Mouse (Mus musculus) A20 (cell line): ENCODE measurements around the gene Ints3.

Experiments
- DNase-seq: peaks from one replicate; pipeline ENCODE4 v3.0.0-alpha.2; 2011; ENCODE audit warnings: low read depth, low spot score

Gene Ints3

DNA sequence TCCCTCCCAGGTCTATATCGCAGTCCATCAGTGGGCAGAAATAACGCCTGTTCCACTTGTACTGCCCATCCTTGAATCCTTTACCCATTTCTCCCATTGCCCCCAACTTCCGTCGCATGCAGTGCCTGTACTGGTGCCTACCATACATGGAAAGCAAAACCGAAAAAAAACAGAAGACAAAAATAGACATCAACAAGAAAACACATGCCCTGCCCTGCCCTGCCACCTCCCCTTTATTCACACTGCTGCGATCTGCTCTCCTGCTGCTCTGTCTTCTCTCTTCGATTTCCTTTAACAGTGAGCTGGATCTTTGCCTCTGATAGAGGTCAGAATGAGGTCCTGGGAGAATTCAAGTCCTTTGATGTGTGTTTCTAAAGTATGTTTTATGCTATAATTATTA, 75.5 kb downstream of the Ints3 start:
- DNase-seq = no peak

DNA sequence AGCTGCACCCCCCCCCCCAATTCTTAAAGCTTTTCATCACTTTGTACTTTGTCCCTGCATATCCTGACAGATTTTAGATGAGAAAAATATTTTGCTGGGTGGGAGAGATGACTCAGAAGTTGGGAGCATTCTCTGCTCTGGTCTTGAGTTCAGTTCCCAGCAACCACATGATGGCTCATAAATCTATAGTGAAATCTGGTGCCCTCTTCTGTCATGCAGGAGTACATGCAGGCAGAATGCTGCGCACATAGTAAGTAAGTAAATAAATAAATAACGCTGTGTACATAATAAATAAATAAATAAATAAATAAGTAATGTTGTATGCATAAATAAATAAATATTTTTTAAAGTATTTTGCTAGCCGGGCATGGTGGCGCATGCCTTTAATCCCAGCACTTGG, 85.6 kb downstream of the Ints3 start:
- no peak for DNase-seq

- peak; percentile 47 for DNase-seq
These were observed 90.6 kb downstream of the Ints3 start for GRCm38 (mm10) chr3:90342853-90343252.
